Mouse (Mus musculus): ENCODE data around the gene Ms4a1. TPM values are rescaled to one million over a fixed set of nuclear protein-coding genes. Genes with fewer than 3 reads are reported as not detected.

Gene Ms4a1
- polyA plus RNA-seq, 1 experiment from 2014 or later: 0.09 TPM

GRCm38 (mm10) chr19:11261522-11261921, 4.5 kb downstream of the Ms4a1 start:
- no peak overlapping the region for H3K4me3 ChIP-seq (replicated peaks; ENCODE audit: low read depth, low read length)
- no peak overlapping the region for H3K9ac ChIP-seq (ENCODE audit: low read depth, low read length)
- no peaks in the 10 kb centered on the region for H3K9me3 ChIP-seq (replicated peaks; ENCODE audit: low read length)
- H3K4me1 ChIP-seq (replicated peaks; ENCODE audit: insufficient read depth, low read length): no peaks in the 10 kb centered on the region
- no peaks in the 10 kb centered on the region for H3K27me3 ChIP-seq (ENCODE audit: insufficient read depth, low read length)
- 81% methylated on average over 2 of the region's 2 CpGs for WGBS
- no peak for DNase-seq (ENCODE audit: low spot score)
- H3K27ac ChIP-seq: no peak overlapping the region
- H3K36me3 ChIP-seq (ENCODE audit: insufficient read depth, low read length): no peaks in the 10 kb centered on the region
- ATAC-seq (replicated peaks; ENCODE audit: low FRiP score, low read depth): no peak
- no peak for TF ChIP-seq CTCF (IDR thresholded peaks at IDR 0.05; ENCODE audit: low read depth)
- no peak overlapping the region for H3K4me2 ChIP-seq (ENCODE audit: low read length)

GRCm38 (mm10) chr19:11244230-11244629, 21.8 kb downstream of the Ms4a1 start:
- ATAC-seq (replicated peaks; ENCODE audit: low FRiP score, low read depth): no peak
- DNase-seq (ENCODE audit: low spot score): peak; percentile 8
- TF ChIP-seq CTCF (IDR thresholded peaks at IDR 0.05; ENCODE audit: low read depth): no peak
- H3K4me3 ChIP-seq (replicated peaks; ENCODE audit: low read depth, low read length): no peak overlapping the region
- H3K9me3 ChIP-seq (replicated peaks; ENCODE audit: low read length): no peaks in the 10 kb centered on the region
- H3K27ac ChIP-seq: no peak overlapping the region
- H3K4me1 ChIP-seq (replicated peaks; ENCODE audit: insufficient read depth, low read length): no peaks in the 10 kb centered on the region
- H3K4me2 ChIP-seq (ENCODE audit: low read length): no peak overlapping the region
- no peaks in the 10 kb centered on the region for H3K36me3 ChIP-seq (ENCODE audit: insufficient read depth, low read length)
- no peaks in the 10 kb centered on the region for H3K27me3 ChIP-seq (ENCODE audit: insufficient read depth, low read length)
- H3K9ac ChIP-seq (ENCODE audit: low read depth, low read length): no peak overlapping the region

DNA sequence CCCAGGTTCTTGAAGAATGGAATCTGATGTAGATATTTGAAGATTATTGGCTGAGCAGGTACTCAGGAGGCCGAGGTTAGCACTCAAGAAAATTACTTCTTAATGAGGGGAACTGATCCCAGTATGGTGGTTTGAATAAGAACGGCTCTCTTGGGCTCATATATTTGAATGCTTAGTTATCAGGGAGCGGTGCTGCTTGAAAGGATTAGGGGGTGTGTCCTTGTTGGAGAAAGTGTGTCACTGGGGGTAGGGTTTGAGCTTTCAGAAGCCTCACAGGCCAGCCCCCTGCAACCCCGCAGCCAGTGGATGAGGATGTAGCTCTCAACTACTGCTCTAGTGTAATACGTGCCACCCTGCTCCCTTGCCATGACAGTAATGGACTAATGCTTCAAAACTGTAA, 23.5 kb downstream of the Ms4a1 start:
- Histone ChIP-seq H3K9me3 (replicated peaks; ENCODE audit: low read length) (no peaks in the 10 kb centered on the region), H3K36me3 (ENCODE audit: insufficient read depth, low read length) (no peaks in the 10 kb centered on the region), H3K27me3 (ENCODE audit: insufficient read depth, low read length) (no peaks in the 10 kb centered on the region), H3K27ac (no peak overlapping the region), H3K9ac (ENCODE audit: low read depth, low read length) (no peak overlapping the region), H3K4me1 (replicated peaks; ENCODE audit: insufficient read depth, low read length) (no peaks in the 10 kb centered on the region), H3K4me3 (replicated peaks; ENCODE audit: low read depth, low read length) (no peak overlapping the region), H3K4me2 (ENCODE audit: low read length) (no peak overlapping the region)
- DNase-seq (ENCODE audit: low spot score) (no peak), ATAC-seq (replicated peaks; ENCODE audit: low FRiP score, low read depth) (no peak)
- no peak for TF ChIP-seq CTCF (IDR thresholded peaks at IDR 0.05; ENCODE audit: low read depth)
- WGBS: 64% methylated on average over 5 of the region's 5 CpGs

DNA sequence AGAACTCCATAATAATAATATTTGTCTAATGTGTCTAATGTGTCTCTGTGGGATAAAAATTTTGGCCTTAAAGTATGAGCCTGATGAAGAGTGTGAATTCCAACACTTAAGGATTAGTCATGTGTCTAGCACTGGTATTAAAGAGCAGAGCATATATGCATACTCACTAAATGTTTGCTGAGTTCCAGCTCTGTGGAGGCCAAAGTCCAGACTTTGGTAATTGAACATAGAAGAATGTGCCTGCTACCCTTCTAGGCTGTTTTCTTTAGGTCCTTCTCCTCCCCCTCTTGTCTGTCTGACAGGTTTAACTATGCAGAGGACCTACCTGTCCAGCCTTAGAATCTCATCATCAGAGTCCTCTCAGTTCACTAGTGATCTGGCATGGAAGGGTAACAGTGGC, 30.2 kb downstream of the Ms4a1 start:
- H3K4me2 ChIP-seq (ENCODE audit: low read length): no peak overlapping the region
- ATAC-seq (replicated peaks; ENCODE audit: low FRiP score, low read depth) (no peak), DNase-seq (ENCODE audit: low spot score) (no peak)
- H3K9me3 ChIP-seq (replicated peaks; ENCODE audit: low read length): no peaks in the 10 kb centered on the region
- no peak overlapping the region for H3K27ac ChIP-seq
- H3K4me1 ChIP-seq (replicated peaks; ENCODE audit: insufficient read depth, low read length): no peaks in the 10 kb centered on the region
- H3K36me3 ChIP-seq (ENCODE audit: insufficient read depth, low read length): no peaks in the 10 kb centered on the region
- no peaks in the 10 kb centered on the region for H3K27me3 ChIP-seq (ENCODE audit: insufficient read depth, low read length)
- no peak overlapping the region for H3K4me3 ChIP-seq (replicated peaks; ENCODE audit: low read depth, low read length)
- TF ChIP-seq CTCF (IDR thresholded peaks at IDR 0.05; ENCODE audit: low read depth): no peak
- no peak overlapping the region for H3K9ac ChIP-seq (ENCODE audit: low read depth, low read length)

DNA sequence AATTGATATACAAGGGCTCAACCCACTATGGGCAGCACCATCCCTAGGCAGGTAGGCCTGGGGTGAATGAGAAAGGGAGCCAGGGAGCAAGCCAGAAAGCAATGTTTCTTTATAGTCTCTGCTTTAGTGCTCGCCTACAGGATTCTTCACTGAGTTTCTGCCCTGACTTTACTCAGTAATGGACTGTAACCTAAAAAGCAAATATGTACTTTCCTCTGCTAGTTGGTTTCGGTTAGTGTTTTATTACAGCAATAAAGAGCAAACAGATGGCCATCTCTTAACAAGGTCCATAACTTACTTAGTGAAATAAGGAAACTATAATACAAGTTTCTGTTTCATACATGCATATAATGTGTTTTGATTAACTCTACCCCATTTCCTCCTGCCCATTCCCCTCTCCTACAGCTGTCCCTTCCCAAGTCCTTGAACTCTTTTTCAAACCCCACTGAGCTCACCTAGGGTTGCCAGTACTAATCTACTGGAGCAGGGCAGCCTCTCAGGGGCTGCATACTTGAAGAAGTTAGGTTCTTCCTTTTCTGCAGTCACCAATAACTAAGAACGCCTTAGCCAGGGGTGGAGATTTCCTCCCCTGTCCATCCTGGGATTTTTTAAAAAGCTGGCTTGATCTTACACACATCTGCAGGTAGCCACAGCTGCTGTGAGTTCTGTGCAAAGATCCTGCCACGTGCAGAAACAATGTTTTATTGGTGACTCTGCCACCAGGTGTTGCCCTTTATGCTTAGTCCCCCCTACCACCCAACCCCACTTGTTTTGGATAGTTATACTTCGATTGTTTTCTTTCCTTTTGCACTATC, 30.9 kb downstream of the Ms4a1 start:
- DNase-seq (ENCODE audit: low spot score) (no peak), ATAC-seq (replicated peaks; ENCODE audit: low FRiP score, low read depth) (no peak)
- Histone ChIP-seq H3K27ac (no peak overlapping the region), H3K36me3 (ENCODE audit: insufficient read depth, low read length) (no peaks in the 10 kb centered on the region), H3K4me1 (replicated peaks; ENCODE audit: insufficient read depth, low read length) (no peaks in the 10 kb centered on the region), H3K4me2 (ENCODE audit: low read length) (no peak overlapping the region), H3K27me3 (ENCODE audit: insufficient read depth, low read length) (no peaks in the 10 kb centered on the region), H3K9me3 (replicated peaks; ENCODE audit: low read length) (no peaks in the 10 kb centered on the region), H3K4me3 (replicated peaks; ENCODE audit: low read depth, low read length) (no peak overlapping the region), H3K9ac (ENCODE audit: low read depth, low read length) (no peak overlapping the region)
- 51% methylated on average over 5 of the region's 5 CpGs for WGBS
- no peak for TF ChIP-seq CTCF (IDR thresholded peaks at IDR 0.05; ENCODE audit: low read depth)

- no peak for TF ChIP-seq CTCF (IDR thresholded peaks at IDR 0.05; ENCODE audit: low read depth)
- H3K4me1 ChIP-seq (replicated peaks; ENCODE audit: insufficient read depth, low read length): no peaks in the 10 kb centered on the region
- H3K9ac ChIP-seq (ENCODE audit: low read depth, low read length): no peak overlapping the region
- H3K27me3 ChIP-seq (ENCODE audit: insufficient read depth, low read length): no peaks in the 10 kb centered on the region
- no peak for ATAC-seq (replicated peaks; ENCODE audit: low FRiP score, low read depth)
- 67% methylated on average over 5 of the region's 5 CpGs for WGBS
- no peaks in the 10 kb centered on the region for H3K9me3 ChIP-seq (replicated peaks; ENCODE audit: low read length)
- no peak overlapping the region for H3K4me2 ChIP-seq (ENCODE audit: low read length)
- H3K4me3 ChIP-seq (replicated peaks; ENCODE audit: low read depth, low read length): no peak overlapping the region
- no peak overlapping the region for H3K27ac ChIP-seq
- no peak for DNase-seq (ENCODE audit: low spot score)
- no peaks in the 10 kb centered on the region for H3K36me3 ChIP-seq (ENCODE audit: insufficient read depth, low read length)
Measured at GRCm38 (mm10) chr19:11234244-11234643, 31.8 kb downstream of the Ms4a1 start.

DNA sequence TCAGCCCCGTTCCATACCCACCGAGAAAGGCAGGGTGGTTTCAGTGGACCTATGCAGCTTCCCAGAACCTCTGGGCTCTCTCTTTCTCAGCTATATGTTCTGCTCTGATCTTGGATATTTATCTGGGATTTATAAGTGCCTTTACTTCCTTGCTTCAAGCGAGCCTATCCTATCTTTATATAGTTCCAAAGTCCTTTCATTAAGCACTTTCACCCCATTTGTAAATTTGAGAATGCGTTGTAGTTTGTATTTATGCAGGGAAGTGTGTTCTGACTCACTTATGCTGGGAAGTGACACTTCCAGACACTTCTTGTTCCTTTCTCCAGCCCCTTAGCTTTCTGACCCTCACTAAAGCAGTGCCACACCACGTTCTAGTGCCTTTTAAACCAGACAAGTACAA, 33.7 kb downstream of the Ms4a1 start, which contains the start of gene Ms4a12:
Gene Ms4a12, minus strand, starts transcription at position 101 of the 400 bp plus-strand sequence.
- H3K4me3 ChIP-seq (replicated peaks; ENCODE audit: low read depth, low read length): no peak within 1 kb of the TSS
- DNase-seq (ENCODE audit: low spot score): no peak
- no peak within 1 kb of the TSS for H3K27ac ChIP-seq
- H3K4me2 ChIP-seq (ENCODE audit: low read length): no peak within 1 kb of the TSS
- H3K4me1 ChIP-seq (replicated peaks; ENCODE audit: insufficient read depth, low read length): no peaks in the 10 kb centered on the region
- no peak within 1 kb of the TSS for H3K9ac ChIP-seq (ENCODE audit: low read depth, low read length)
- H3K9me3 ChIP-seq (replicated peaks; ENCODE audit: low read length): no peaks in the 10 kb centered on the region
- H3K36me3 ChIP-seq (ENCODE audit: insufficient read depth, low read length): no peaks in the 10 kb centered on the region
- 73% methylated on average over 5 of the region's 5 CpGs for WGBS
- H3K27me3 ChIP-seq (ENCODE audit: insufficient read depth, low read length): no peaks in the 10 kb centered on the region
- ATAC-seq (replicated peaks; ENCODE audit: low FRiP score, low read depth): no peak
- TF ChIP-seq CTCF (IDR thresholded peaks at IDR 0.05; ENCODE audit: low read depth): no peak

Other genes with a start within 250 kb of the Ms4a1 start
- gene Ms4a18, start 248.2 kb downstream of the Ms4a1 start, polyA plus RNA-seq (2015; fragmentation: Nextera tagmentation; extraction: Ambion mirVana): not detected in 2 replicates
- gene Ms4a8a, start 185.1 kb downstream of the Ms4a1 start, polyA plus RNA-seq (2015; fragmentation: Nextera tagmentation; extraction: Ambion mirVana): not detected in 2 replicates
- gene 1700017D01Rik, start 135.4 kb downstream of the Ms4a1 start, polyA plus RNA-seq (2015; fragmentation: Nextera tagmentation; extraction: Ambion mirVana): not detected in 2 replicates
- gene 1700025F22Rik, start 100.9 kb downstream of the Ms4a1 start, polyA plus RNA-seq (2015; fragmentation: Nextera tagmentation; extraction: Ambion mirVana): not detected in 2 replicates
- not detected in 2 replicates for gene Ms4a13, start 69.5 kb downstream of the Ms4a1 start, polyA plus RNA-seq (2015; fragmentation: Nextera tagmentation; extraction: Ambion mirVana)
- not detected in 2 replicates for gene Ms4a12, start 33.8 kb downstream of the Ms4a1 start, polyA plus RNA-seq (2015; fragmentation: Nextera tagmentation; extraction: Ambion mirVana)
- not detected in 2 replicates for gene Ms4a5, start 17.6 kb upstream of the Ms4a1 start, polyA plus RNA-seq (2015; fragmentation: Nextera tagmentation; extraction: Ambion mirVana)
- gene Ms4a14, start 48.2 kb upstream of the Ms4a1 start, polyA plus RNA-seq (2015; fragmentation: Nextera tagmentation; extraction: Ambion mirVana): 0.07 and 0.11 TPM in 2 replicates
- 9.7 and 11.8 TPM in 2 replicates for gene Ms4a7, start 69.9 kb upstream of the Ms4a1 start, polyA plus RNA-seq (2015; fragmentation: Nextera tagmentation; extraction: Ambion mirVana)
- gene Ms4a4a, start 109.3 kb upstream of the Ms4a1 start, polyA plus RNA-seq (2015; fragmentation: Nextera tagmentation; extraction: Ambion mirVana): 3.5 and 3.6 TPM in 2 replicates
- 0.73 and 1.7 TPM in 2 replicates for gene Ms4a4c, start 138.5 kb upstream of the Ms4a1 start, polyA plus RNA-seq (2015; fragmentation: Nextera tagmentation; extraction: Ambion mirVana)
- gene Ms4a4b, start 177.3 kb upstream of the Ms4a1 start, polyA plus RNA-seq (2015; fragmentation: Nextera tagmentation; extraction: Ambion mirVana): 0.26 and 0.28 TPM in 2 replicates
- 5.4 and 7.4 TPM in 2 replicates for gene Ms4a6c, start 203.1 kb upstream of the Ms4a1 start, polyA plus RNA-seq (2015; fragmentation: Nextera tagmentation; extraction: Ambion mirVana)
- gene Gm8369, start 219.7 kb upstream of the Ms4a1 start, polyA plus RNA-seq (2015; fragmentation: Nextera tagmentation; extraction: Ambion mirVana): 0.09 TPM in 1 of 2 replicates, not detected in the other